Mouse (Mus musculus) limb, embryonic 14.5 days (tissue): ENCODE measurements around the gene Erf. TPM values are rescaled to one million over a fixed set of nuclear protein-coding genes. Genes with fewer than 3 reads are reported as not detected.

Experiments
- ATAC-seq: fragments of 200-750 bp; cut with Nextera tagmentation; 2 replicates; pipeline ENCODE4 v1.8.0; 2017; ENCODE audit warnings: low read depth, moderate number of reproducible peaks, moderate TSS enrichment; ENCODE audit not compliant: low FRiP score
- DNase-seq: peaks from one replicate; pipeline ENCODE4 v3.0.0-alpha.2; 2015; ENCODE audit warnings: low spot score
- H3K27ac ChIP-seq: fragments of 300-500 bp; sonication (generic); replicated peaks from 2 replicates; pipeline ENCODE4 v1.5.1; 2014; ENCODE audit warnings: low read depth, mild to moderate bottlenecking, low read length, moderate library complexity, mixed read lengths
- H3K27me3 ChIP-seq: fragments of 300-500 bp; sonication (generic); 2 replicates; pipeline ENCODE4 v1.6.1; 2014; ENCODE audit warnings: low read length, mixed read lengths; ENCODE audit not compliant: control insufficient read depth, insufficient read depth
- H3K36me3 ChIP-seq: fragments of 300-500 bp; sonication (generic); 2 replicates; pipeline ENCODE4 v1.6.1; 2014; ENCODE audit warnings: mild to moderate bottlenecking, low read length, moderate library complexity, mixed read lengths; ENCODE audit not compliant: control insufficient read depth, insufficient read depth
- H3K4me1 ChIP-seq: fragments of 300-500 bp; sonication (generic); 2 replicates; pipeline ENCODE4 v1.6.1; 2014; ENCODE audit warnings: antibody characterized with exemption, low read length, mixed read lengths; ENCODE audit not compliant: control insufficient read depth, insufficient read depth
- H3K4me2 ChIP-seq: fragments of 300-500 bp; sonication (generic); replicated peaks from 2 replicates; pipeline ENCODE4 v1.6.1; 2014; ENCODE audit warnings: low read depth, mild to moderate bottlenecking, low read length, moderate library complexity; ENCODE audit not compliant: severe bottlenecking
- H3K4me3 ChIP-seq: fragments of 300-500 bp; sonication (generic); replicated peaks from 2 replicates; pipeline ENCODE4 v1.5.1; 2014; ENCODE audit warnings: low read length
- H3K9ac ChIP-seq: fragments of 300-500 bp; sonication (generic); 2 replicates; pipeline ENCODE4 v1.6.1; 2014; ENCODE audit warnings: mild to moderate bottlenecking, low read depth, low read length, moderate library complexity; ENCODE audit not compliant: severe bottlenecking
- H3K9me3 ChIP-seq: fragments of 300-500 bp; sonication (generic); 2 replicates; pipeline ENCODE4 v1.6.1; 2016; ENCODE audit warnings: low read length; ENCODE audit not compliant: control insufficient read depth
- POLR2A ChIP-seq: fragments of 200-500 bp; IDR thresholded peaks from 2 replicates; pipeline ENCODE4 v1.8.0; 2012; ENCODE audit warnings: inconsistent platforms, mild to moderate bottlenecking, moderate library complexity, borderline replicate concordance; ENCODE audit not compliant: insufficient read depth, insufficient read length; ENCODE audit errors: extremely low read depth
- WGBS: fragments of 180-500 bp; shearing (Covaris S2); extraction: QIAGEN DNeasy Blood & Tissue Kit; methylation state at CpG from one replicate; pipeline ENCODE4 v1.1.7; 2014; 5-methylcytosine and 5-hydroxymethylcytosine counted together
- polyA plus RNA-seq, 2 experiments: library from polyadenylated mRNA; depleted of rRNA in 1 of 2; stranded (reverse) in 1 of 2; unstranded in 1 of 2; fragments of >200 nt; fragmentation: Nextera tagmentation in 1 of 2; extraction: Ambion mirVana in 1 of 2; gene quantifications; 2 replicates each; pipeline versions ENCODE4 v1.2.1 to v1.2.3; 2012 to 2014

Gene Erf
- polyA plus RNA-seq, 2 experiments = 33.2 to 99.2 TPM

DNA sequence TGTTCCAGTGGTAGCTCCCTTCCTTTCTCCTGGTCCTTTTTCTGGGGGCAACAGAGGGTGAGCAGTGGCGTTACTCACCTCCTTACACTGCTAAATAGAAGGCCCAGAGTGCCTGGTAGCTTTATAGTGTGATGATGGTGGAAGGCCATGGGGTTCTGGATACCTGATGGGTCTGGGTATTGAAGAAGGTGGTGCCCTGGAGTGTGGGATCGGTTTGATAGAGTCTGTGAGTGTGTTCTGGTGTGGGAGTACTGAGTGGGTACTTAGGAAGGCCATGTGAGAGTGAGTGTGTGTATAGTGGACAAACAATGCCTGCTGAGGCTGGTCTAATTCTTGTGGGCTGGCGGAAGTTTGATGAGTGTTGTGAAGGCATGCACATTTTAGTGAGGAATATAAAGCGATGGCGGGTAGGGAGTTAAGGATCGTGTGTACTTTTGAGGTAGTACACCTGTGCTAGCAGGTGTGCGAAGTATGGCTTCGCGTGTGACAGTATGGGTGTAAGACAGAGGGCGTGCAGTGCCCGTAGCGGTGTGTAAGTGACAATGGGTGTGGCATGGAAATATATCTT lies 30.7 kb upstream of the Erf start:
- no peak for TF ChIP-seq POLR2A
- ATAC-seq (no peak), DNase-seq (no peak)
- Histone ChIP-seq H3K9ac (0 out of 2 replicates have a peak overlapping the region, but pooled peaks have one; percentile 18), H3K9me3 (no peaks in the 10 kb centered on the region), H3K36me3 (peaks cover 20% of the 10 kb centered on the region), H3K4me2 (peak overlapping the region; percentile 97), H3K4me3 (peak overlapping the region; percentile 85), H3K27ac (peak overlapping the region; percentile 99), H3K4me1 (peaks cover 42% of the 10 kb centered on the region), H3K27me3 (no peaks in the 10 kb centered on the region)
- WGBS = 12% methylated on average over 12 of the region's 12 CpGs

DNA sequence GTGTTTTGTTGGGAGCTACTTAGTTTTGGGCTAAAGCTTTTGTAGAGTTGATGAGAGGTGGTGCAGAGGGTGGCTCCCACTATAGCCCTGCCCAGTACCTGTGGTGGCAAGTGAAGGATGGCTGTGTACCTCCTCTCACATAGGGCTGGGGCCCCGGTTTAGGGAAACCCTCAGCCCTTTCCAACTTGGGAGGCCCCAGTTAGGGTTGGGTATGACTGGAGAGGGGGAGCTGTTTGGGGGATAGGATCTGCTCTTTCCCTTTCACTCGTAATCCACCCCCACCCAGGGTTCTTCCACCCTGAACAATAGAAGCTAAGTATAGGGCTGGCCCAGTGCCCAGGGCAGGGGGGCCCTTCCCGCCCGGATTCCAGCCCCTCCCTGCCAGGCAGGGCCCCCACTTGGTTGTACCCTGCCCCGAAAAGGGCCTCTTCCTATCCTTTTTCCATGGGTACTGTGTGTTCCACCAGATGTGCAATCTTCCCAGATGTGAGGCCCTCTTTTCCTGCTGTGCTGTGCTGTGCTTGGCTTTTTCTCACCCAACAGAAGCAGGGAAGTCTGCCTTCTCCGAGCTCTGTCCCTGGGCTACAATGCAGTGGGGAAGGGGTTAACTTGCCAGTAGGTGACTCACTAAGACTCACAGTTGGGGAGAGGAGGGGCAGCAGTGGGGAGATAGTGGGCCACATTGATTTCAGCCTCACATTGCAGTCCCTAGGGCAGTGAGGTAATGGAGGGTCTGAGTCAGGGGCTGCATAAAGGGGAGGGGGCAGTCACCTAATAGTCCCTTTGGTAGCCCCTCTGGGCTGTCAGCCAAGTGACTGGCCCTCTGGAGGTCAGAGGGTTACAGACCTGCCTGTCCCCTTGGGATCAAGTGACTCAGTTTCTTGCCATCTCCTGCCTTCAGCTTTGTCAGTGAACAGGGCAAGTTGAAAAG lies 29.6 kb upstream of the Erf start:
- peak; percentile 92 for DNase-seq
- H3K27me3 ChIP-seq = no peaks in the 10 kb centered on the region
- H3K4me2 ChIP-seq = peak overlapping the region; percentile 97
- peaks cover 11% of the 10 kb centered on the region for H3K36me3 ChIP-seq
- peak overlapping the region; percentile 99 for H3K27ac ChIP-seq
- peak overlapping the region; percentile 62 for H3K4me3 ChIP-seq
- ATAC-seq = peak; percentile 41
- H3K9ac ChIP-seq = peak overlapping the region; percentile 71
- peaks cover 49% of the 10 kb centered on the region for H3K4me1 ChIP-seq
- TF ChIP-seq POLR2A = peak; percentile 73; the same call in 1 of the 2 replicates
- no peaks in the 10 kb centered on the region for H3K9me3 ChIP-seq
- 2% methylated on average over 6 of the region's 6 CpGs for WGBS

DNA sequence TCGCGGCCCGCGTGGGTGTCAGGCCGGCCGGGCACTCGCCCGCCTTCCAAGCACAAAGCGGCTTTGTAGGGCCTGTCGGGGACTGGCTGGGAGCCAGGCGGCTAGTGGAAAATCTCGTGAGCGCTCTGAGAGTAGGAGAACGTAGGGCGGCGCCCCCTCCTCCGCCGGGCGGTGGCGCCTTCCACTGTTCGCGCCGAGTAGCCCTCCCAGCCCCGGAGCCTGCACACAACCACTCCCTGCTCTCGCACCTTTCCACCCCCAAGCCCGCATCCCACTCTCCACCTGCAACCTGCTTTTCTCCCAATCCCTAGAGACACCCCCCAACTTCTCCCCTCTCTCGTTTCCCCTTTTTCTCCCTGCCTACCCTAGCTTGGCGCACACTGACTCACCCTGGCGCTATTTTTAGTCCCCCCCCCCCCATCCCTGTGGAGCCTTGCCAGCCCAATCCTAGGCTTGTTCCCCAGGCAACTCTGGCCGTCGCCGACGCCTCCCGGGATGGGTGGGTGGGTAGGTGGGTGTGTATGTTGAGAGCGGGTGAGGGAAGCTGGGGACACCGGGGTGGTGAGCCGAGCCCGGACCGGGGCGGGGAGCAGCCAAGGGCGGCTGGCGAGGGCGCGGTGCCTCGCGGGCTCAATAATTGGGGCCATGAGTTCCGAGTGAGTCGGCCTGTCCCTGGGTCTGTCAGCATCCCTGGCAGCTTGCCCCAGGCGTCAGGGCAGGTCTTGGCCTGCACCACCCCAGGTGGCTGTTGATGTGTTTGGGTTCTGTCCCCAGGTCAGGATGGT lies 28.7 kb upstream of the Erf start:
- H3K9me3 ChIP-seq = no peaks in the 10 kb centered on the region
- peak; percentile 96 for DNase-seq
- TF ChIP-seq POLR2A = no peak
- peak; percentile 50 for ATAC-seq
- H3K4me3 ChIP-seq = peak overlapping the region; percentile 62
- peak overlapping the region; percentile 71 for H3K9ac ChIP-seq
- peaks cover 11% of the 10 kb centered on the region for H3K36me3 ChIP-seq
- WGBS = under 1% methylated on average over 29 of the region's 49 CpGs
- peak overlapping the region; percentile 99 for H3K27ac ChIP-seq
- H3K4me2 ChIP-seq = peak overlapping the region; percentile 97
- no peaks in the 10 kb centered on the region for H3K27me3 ChIP-seq
- H3K4me1 ChIP-seq = peaks cover 53% of the 10 kb centered on the region

DNA sequence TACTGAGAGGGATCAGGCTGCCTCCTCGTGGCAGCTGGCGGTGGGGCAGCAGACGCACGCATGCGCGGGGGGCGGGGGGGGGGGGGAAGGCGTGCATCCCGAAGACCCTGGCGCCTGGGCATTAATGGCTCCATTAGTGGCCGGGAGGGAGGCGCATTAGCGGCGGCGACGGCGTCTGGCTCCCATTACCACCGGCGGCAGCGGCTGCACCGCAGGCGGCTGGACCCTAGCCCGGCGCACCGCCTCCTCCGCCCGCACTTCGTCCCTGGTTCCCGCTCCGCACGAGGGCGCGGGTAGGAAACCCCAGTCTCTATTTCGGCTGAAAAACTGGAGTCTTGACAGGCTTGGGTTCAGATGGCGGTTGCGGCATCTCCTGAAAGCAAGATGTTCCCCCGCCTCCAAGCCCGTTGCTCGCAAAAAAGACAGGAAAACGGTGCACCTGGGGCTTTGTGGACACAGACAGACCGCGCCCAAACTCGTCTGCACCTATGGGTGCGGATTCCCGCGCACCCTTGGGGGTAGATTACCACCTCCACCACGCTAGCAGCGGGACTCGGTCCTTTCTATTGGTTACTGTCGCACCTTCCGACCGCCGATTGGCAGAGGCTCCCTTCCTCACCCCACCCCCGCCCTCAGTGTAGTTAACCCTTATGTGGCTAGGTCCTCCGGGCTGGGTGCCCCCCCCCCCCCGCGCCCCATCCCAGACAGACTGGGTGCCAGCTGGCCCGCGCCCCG lies 27.9 kb upstream of the Erf start:
- Histone ChIP-seq H3K4me1 (peaks cover 45% of the 10 kb centered on the region), H3K9me3 (no peaks in the 10 kb centered on the region), H3K27ac (peak overlapping the region; percentile 99), H3K9ac (peak overlapping the region; percentile 71), H3K4me3 (peak overlapping the region; percentile 62), H3K4me2 (peak overlapping the region; percentile 97), H3K27me3 (no peaks in the 10 kb centered on the region), H3K36me3 (peaks cover 18% of the 10 kb centered on the region)
- peak; percentile 52; the same call in 1 of the 2 replicates for TF ChIP-seq POLR2A
- DNase-seq (peak; percentile 91), ATAC-seq (peak; percentile 51)
- WGBS = 1% methylated on average over 40 of the region's 60 CpGs
